Mouse (Mus musculus): Measurements from ENCODE around the gene Syt7. TPM values are rescaled to one million over a fixed set of nuclear protein-coding genes. Genes with fewer than 3 reads are reported as not detected.
A peak's percentile ranks its signal among the peaks of the same experiment; 100 is the strongest.

Syt7 gene
- polyA plus RNA-seq, 1 experiment from 2014 or later, result 1.5 TPM

- peaks cover 29% of the 10 kb centered on the region for H3K27me3 ChIP-seq (ENCODE audit: insufficient read depth, poor library complexity, severe bottlenecking)
- no peaks in the 10 kb centered on the region for H3K9me3 ChIP-seq
- no peak for DNase-seq (ENCODE audit: low spot score)
- H3K4me3 ChIP-seq, result no peak overlapping the region
- no peaks in the 10 kb centered on the region for H3K36me3 ChIP-seq
- H3K27ac ChIP-seq, result no peak overlapping the region
- 73% methylated on average over 8 of the region's 8 CpGs for WGBS
- peaks cover 52% of the 10 kb centered on the region for H3K4me1 ChIP-seq (replicated peaks)
Measured at GRCm38 (mm10) chr19:10416889-10417288, 28.0 kb downstream of the Syt7 start.

DNA sequence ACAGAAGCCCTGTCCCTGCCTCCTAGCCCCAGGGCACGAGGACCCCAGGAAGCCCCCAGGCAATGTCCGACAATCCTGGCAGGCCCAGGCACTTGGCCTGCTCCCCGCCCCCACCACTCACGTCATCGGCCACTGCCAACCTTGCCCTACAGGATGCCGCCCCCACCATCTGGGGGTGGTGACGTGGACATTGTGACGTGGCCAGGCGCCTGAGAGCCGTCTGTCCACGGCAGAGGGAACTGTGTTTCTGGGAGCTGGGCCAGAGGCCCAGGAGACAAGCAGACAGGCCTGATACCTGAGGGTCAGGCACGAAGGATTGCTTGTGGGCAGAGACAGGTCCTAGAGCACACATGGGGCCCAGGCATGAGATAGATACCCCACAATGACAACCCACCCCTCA is 28.5 kb downstream of the Syt7 start:
- H3K9me3 ChIP-seq, result no peaks in the 10 kb centered on the region
- H3K27me3 ChIP-seq (ENCODE audit: insufficient read depth, poor library complexity, severe bottlenecking), result peaks cover 32% of the 10 kb centered on the region
- H3K27ac ChIP-seq, result no peak overlapping the region
- peaks cover 56% of the 10 kb centered on the region for H3K4me1 ChIP-seq (replicated peaks)
- 80% methylated on average over 12 of the region's 12 CpGs for WGBS
- H3K36me3 ChIP-seq, result no peaks in the 10 kb centered on the region
- DNase-seq (ENCODE audit: low spot score), result no peak
- no peak overlapping the region for H3K4me3 ChIP-seq

- WGBS, result 1% methylated on average over 53 of the region's 53 CpGs
- Histone ChIP-seq H3K36me3 (no peaks in the 10 kb centered on the region), H3K4me1 (replicated peaks) (peaks cover 66% of the 10 kb centered on the region), H3K27me3 (ENCODE audit: insufficient read depth, poor library complexity, severe bottlenecking) (peaks cover 63% of the 10 kb centered on the region), H3K9me3 (no peaks in the 10 kb centered on the region), H3K27ac (peak overlapping the region; percentile 85), H3K4me3 (peak overlapping the region; percentile 54)
- DNase-seq (ENCODE audit: low spot score), result peak; percentile 46
Measured at GRCm38 (mm10) chr19:10421986-10422976, 33.4 kb downstream of the Syt7 start.

DNA sequence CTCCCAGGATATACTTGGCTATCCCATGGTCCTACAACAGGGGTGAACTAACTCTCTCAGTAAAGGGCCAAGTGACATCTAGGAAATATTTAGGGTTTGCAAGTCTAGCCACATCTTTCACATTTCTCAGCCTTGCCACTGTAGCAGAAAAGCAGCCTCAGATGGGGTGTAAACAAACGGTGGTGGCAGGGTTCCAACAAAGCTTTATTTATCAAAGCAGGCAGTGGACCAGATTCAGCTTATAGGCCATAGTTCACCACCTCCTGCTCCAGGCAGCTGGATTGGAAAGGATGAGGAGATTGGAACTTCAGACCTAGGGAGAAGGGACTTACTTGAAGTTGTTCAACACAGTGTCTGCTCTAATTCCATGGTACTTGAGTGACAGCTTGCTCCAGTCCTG is 35.9 kb downstream of the Syt7 start:
- 57% methylated on average over 1 of the region's 1 CpGs for WGBS
- peaks cover 64% of the 10 kb centered on the region for H3K27me3 ChIP-seq (ENCODE audit: insufficient read depth, poor library complexity, severe bottlenecking)

GRCm38 (mm10) chr19:10425484-10426270 is 36.8 kb downstream of the Syt7 start:
- Histone ChIP-seq H3K9me3 (no peaks in the 10 kb centered on the region), H3K27me3 (ENCODE audit: insufficient read depth, poor library complexity, severe bottlenecking) (peaks cover 67% of the 10 kb centered on the region), H3K36me3 (no peaks in the 10 kb centered on the region), H3K4me3 (0 out of 2 replicates have a peak overlapping the region, but pooled peaks have one; percentile 26), H3K4me1 (replicated peaks) (peaks cover 65% of the 10 kb centered on the region), H3K27ac (peak overlapping the region; percentile 73)
- no peak for DNase-seq (ENCODE audit: low spot score)
- WGBS, result 46% methylated on average over 13 of the region's 13 CpGs

More for the DNA sequence above, 35.9 kb downstream of the Syt7 start:
- Histone ChIP-seq H3K36me3 (no peaks in the 10 kb centered on the region), H3K27ac (no peak overlapping the region), H3K4me1 (replicated peaks) (peaks cover 68% of the 10 kb centered on the region), H3K9me3 (no peaks in the 10 kb centered on the region), H3K4me3 (no peak overlapping the region)
- DNase-seq (ENCODE audit: low spot score), result no peak

- Histone ChIP-seq H3K27ac (peak overlapping the region; percentile 73), H3K4me1 (replicated peaks) (peaks cover 65% of the 10 kb centered on the region), H3K27me3 (ENCODE audit: insufficient read depth, poor library complexity, severe bottlenecking) (peaks cover 61% of the 10 kb centered on the region), H3K9me3 (no peaks in the 10 kb centered on the region), H3K36me3 (no peaks in the 10 kb centered on the region), H3K4me3 (0 out of 2 replicates have a peak overlapping the region, but pooled peaks have one; percentile 26)
- 26% methylated on average over 25 of the region's 25 CpGs for WGBS
- DNase-seq (ENCODE audit: low spot score), result peak; percentile 26
Measured at GRCm38 (mm10) chr19:10426312-10426711, 37.4 kb downstream of the Syt7 start.

GRCm38 (mm10) chr19:10426793-10427192 is 37.9 kb downstream of the Syt7 start:
- no peaks in the 10 kb centered on the region for H3K9me3 ChIP-seq
- WGBS, result 47% methylated on average over 6 of the region's 6 CpGs
- no peak for DNase-seq (ENCODE audit: low spot score)
- peak overlapping the region; percentile 73; the same call in 1 of the 2 replicates for H3K27ac ChIP-seq
- no peaks in the 10 kb centered on the region for H3K36me3 ChIP-seq
- H3K4me3 ChIP-seq, result no peak overlapping the region
- peaks cover 65% of the 10 kb centered on the region for H3K4me1 ChIP-seq (replicated peaks)
- H3K27me3 ChIP-seq (ENCODE audit: insufficient read depth, poor library complexity, severe bottlenecking), result peaks cover 56% of the 10 kb centered on the region

GRCm38 (mm10) chr19:10427431-10427830 is 38.5 kb downstream of the Syt7 start:
- no peak overlapping the region for H3K4me3 ChIP-seq
- WGBS, result 82% methylated on average over 9 of the region's 9 CpGs
- H3K27ac ChIP-seq, result no peak overlapping the region
- DNase-seq (ENCODE audit: low spot score), result no peak
- no peaks in the 10 kb centered on the region for H3K9me3 ChIP-seq
- no peaks in the 10 kb centered on the region for H3K36me3 ChIP-seq
- H3K27me3 ChIP-seq (ENCODE audit: insufficient read depth, poor library complexity, severe bottlenecking), result peaks cover 51% of the 10 kb centered on the region
- H3K4me1 ChIP-seq (replicated peaks), result peaks cover 59% of the 10 kb centered on the region

DNA sequence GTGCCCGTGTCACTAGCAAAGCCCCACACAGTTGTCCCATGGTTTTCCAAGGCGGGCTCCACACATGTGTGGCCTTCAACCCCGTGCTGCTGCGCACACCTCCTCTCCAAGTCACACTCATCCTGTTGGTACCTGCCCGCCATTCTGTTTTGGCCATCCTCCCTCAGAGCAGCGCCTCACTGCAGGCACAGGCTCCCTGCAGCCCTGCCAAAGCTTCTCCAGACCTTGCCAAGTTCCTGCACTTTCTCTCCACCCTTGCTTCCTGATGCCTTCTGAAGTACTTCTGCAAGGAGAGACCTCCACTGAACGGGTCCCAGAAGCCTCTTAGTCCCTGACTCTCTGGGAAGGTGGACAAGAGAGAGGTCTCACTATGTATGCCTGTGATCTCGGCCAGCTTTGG is 40.5 kb downstream of the Syt7 start:
- Histone ChIP-seq H3K36me3 (no peaks in the 10 kb centered on the region), H3K9me3 (no peaks in the 10 kb centered on the region), H3K27ac (no peak overlapping the region), H3K4me3 (no peak overlapping the region), H3K4me1 (replicated peaks) (peaks cover 49% of the 10 kb centered on the region), H3K27me3 (ENCODE audit: insufficient read depth, poor library complexity, severe bottlenecking) (peaks cover 38% of the 10 kb centered on the region)
- 87% methylated on average over 8 of the region's 8 CpGs for WGBS
- DNase-seq (ENCODE audit: low spot score), result no peak

- H3K4me3 ChIP-seq, result no peak overlapping the region
- no peaks in the 10 kb centered on the region for H3K9me3 ChIP-seq
- H3K27me3 ChIP-seq (ENCODE audit: insufficient read depth, poor library complexity, severe bottlenecking), result peaks cover 26% of the 10 kb centered on the region
- H3K27ac ChIP-seq, result no peak overlapping the region
- DNase-seq (ENCODE audit: low spot score), result no peak
- H3K4me1 ChIP-seq (replicated peaks), result peaks cover 32% of the 10 kb centered on the region
- WGBS, result 46% methylated on average over 3 of the region's 3 CpGs
- no peaks in the 10 kb centered on the region for H3K36me3 ChIP-seq
Measured at GRCm38 (mm10) chr19:10431410-10431809, 42.5 kb downstream of the Syt7 start.

DNA sequence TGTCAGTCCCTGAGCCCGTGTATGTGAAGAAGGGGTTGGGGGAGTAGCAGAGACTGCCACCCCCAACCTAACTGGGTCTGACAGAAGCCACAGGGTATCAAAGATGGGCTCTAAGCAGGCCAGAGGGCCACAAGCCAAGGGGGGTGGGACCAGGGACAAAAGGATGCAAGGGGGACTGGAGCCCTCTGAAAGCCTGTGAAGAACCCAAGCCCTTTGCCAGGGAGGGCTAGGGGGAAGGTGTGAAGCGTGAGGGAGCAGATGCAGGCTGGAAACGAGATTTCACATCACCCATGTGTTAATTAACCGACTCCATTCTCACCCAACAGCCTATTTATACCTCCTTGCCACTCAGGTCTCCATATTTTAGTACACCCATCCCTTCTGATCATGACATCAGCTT is 43.0 kb downstream of the Syt7 start:
- no peak overlapping the region for H3K27ac ChIP-seq
- no peaks in the 10 kb centered on the region for H3K36me3 ChIP-seq
- no peak overlapping the region for H3K4me3 ChIP-seq
- peaks cover 27% of the 10 kb centered on the region for H3K4me1 ChIP-seq (replicated peaks)
- WGBS, result 46% methylated on average over 4 of the region's 4 CpGs
- no peaks in the 10 kb centered on the region for H3K9me3 ChIP-seq
- DNase-seq (ENCODE audit: low spot score), result no peak
- peaks cover 22% of the 10 kb centered on the region for H3K27me3 ChIP-seq (ENCODE audit: insufficient read depth, poor library complexity, severe bottlenecking)

DNA sequence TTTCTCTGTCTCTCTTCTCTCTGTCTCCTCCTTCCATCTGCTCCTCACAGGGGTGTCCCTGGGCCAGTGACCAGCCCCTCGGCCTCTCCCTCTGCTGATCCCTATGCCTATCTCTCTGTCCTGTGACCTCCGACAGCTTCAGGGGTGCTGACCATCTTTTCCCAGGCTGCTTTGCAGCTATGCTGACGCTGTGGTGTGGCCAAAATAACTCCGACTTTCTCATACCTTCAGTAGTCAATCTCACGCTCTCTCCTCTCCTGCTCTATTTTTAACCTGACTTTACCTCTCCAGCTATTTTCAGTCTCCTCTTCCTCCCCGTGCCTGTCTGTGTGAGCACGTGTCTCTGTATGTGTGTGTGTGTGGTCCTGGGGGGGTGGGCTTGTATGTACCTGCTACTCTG is 44.3 kb downstream of the Syt7 start:
- no peaks in the 10 kb centered on the region for H3K9me3 ChIP-seq
- peaks cover 17% of the 10 kb centered on the region for H3K27me3 ChIP-seq (ENCODE audit: insufficient read depth, poor library complexity, severe bottlenecking)
- 78% methylated on average over 7 of the region's 7 CpGs for WGBS
- peaks cover 17% of the 10 kb centered on the region for H3K4me1 ChIP-seq (replicated peaks)
- no peak for DNase-seq (ENCODE audit: low spot score)
- no peaks in the 10 kb centered on the region for H3K36me3 ChIP-seq
- H3K4me3 ChIP-seq, result no peak overlapping the region
- no peak overlapping the region for H3K27ac ChIP-seq
